ENCODE assay signal across 9 mouse cellular contexts in genomic region chr17:36892362-36892761, GRCm38 (mm10). TPM values are rescaled to one million over a fixed set of nuclear protein-coding genes. Genes with fewer than 3 reads are reported as not detected.
DNase-seq lines count a peak whose midpoint lies in the region; ATAC-seq and TF ChIP-seq lines count a peak whose summit lies in the region.
"Had no signal": no experiment of that assay in that cellular context is flagged by ENCODE, and none has a peak within 500 bp of the region (broad histone marks: within the 10 kb centered on the region; RNA-seq: fewer than 3 reads in every experiment).

No protein-coding gene starts in this region.

- no peak overlapping the region for H3K4me3 ChIP-seq in lung, adult 2 months (replicated peaks; ENCODE audit: extremely low read depth, low read depth, low read length)
- H3K4me3 ChIP-seq in intestine, embryonic 15.5 days (replicated peaks) = no peak overlapping the region
- H3K4me3 ChIP-seq: myocyte had no signal

- peak; percentile 44 for TF ChIP-seq CTCF in lung, adult 2 months (IDR thresholded peaks at IDR 0.05; ENCODE audit: insufficient read depth, low read length)

- H3K36me3 ChIP-seq in intestine, embryonic 15.5 days = no peaks in the 10 kb centered on the region

- TF ChIP-seq POLR2A in lung, adult 2 months (IDR thresholded peaks at IDR 0.05; ENCODE audit: borderline replicate concordance, extremely low read depth, low read depth, low read length) = no peak

- H3K4me1 ChIP-seq in lung, adult 2 months (ENCODE audit: control insufficient read depth, insufficient read depth, low read length) = no peaks in the 10 kb centered on the region
- no peaks in the 10 kb centered on the region for H3K4me1 ChIP-seq in intestine, embryonic 15.5 days (replicated peaks)

- no peak overlapping the region for H3K4me2 ChIP-seq in intestine, embryonic 15.5 days (replicated peaks)

- H3K27ac ChIP-seq in intestine, embryonic 15.5 days = no peak overlapping the region

- no peak overlapping the region for H3K9ac ChIP-seq in intestine, embryonic 15.5 days

- DNase-seq in layer of hippocampus, adult 11-12 months (ENCODE audit: low spot score) = peak; percentile 31
- DNase-seq in layer of hippocampus, adult 9-11 months = no peak
- peak; percentile 32 for DNase-seq in Muller cell, postnatal 12 days (ENCODE audit: inconsistent ontology term)
- peak; percentile 15 to 59 for DNase-seq in cerebellum, postnatal 25 days
- peak; percentile 65 for DNase-seq in induced T-regulatory cell, adult 2 months (ENCODE audit: low read depth)
- DNase-seq in lung, adult 2 months = peak; percentile 31
- DNase-seq in retina, embryonic 14.5 days (ENCODE audit: low spot score) = peak; percentile 65

- ATAC-seq in intestine, embryonic 15.5 days = no peak

- 6% methylated on average over 2 of the region's 2 CpGs for WGBS in lung, adult 2 months
- WGBS in intestine, embryonic 15.5 days = 16% methylated on average over 2 of the region's 2 CpGs

- H3K27me3 ChIP-seq in intestine, embryonic 15.5 days (replicated peaks) = no peaks in the 10 kb centered on the region

- no peaks in the 10 kb centered on the region for H3K9me3 ChIP-seq in intestine, embryonic 15.5 days

RNA-seq across cellular contexts. Expression of gene Trim40, which starts 2.4 kb away (rescaled TPM):
- 0.17 TPM in 2 replicates for polyA plus RNA-seq in lung, adult 2 months (2012; rRNA removed)
- polyA plus RNA-seq in intestine, embryonic 15.5 days (2015; fragmentation: Nextera tagmentation; extraction: Ambion mirVana) = 0.78 and 1.2 TPM in 2 replicates
- polyA plus RNA-seq: myocyte had no signal

RNA-seq across cellular contexts. Expression of gene Trim31, which starts 5.6 kb away (rescaled TPM):
- polyA plus RNA-seq in lung, adult 2 months (2012; rRNA removed) = 0.10 TPM in 1 of 2 replicates, not detected in the other
- polyA plus RNA-seq in intestine, embryonic 15.5 days (2015; fragmentation: Nextera tagmentation; extraction: Ambion mirVana) = 43.1 and 47.6 TPM in 2 replicates
- polyA plus RNA-seq: myocyte had no signal

RNA-seq across cellular contexts. Expression of gene Trim10, which starts 23.0 kb away (rescaled TPM):
- polyA plus RNA-seq in lung, adult 2 months (2012; rRNA removed) = 0.07 and 0.25 TPM in 2 replicates
- polyA plus RNA-seq in intestine, embryonic 15.5 days (2015; fragmentation: Nextera tagmentation; extraction: Ambion mirVana) = 4.8 and 5.2 TPM in 2 replicates
- polyA plus RNA-seq: myocyte had no signal

RNA-seq across cellular contexts. Expression of gene Trim15, which starts 25.4 kb away (rescaled TPM):
- 0.14 and 0.30 TPM in 2 replicates for polyA plus RNA-seq in lung, adult 2 months (2012; rRNA removed)
- polyA plus RNA-seq in intestine, embryonic 15.5 days (2015; fragmentation: Nextera tagmentation; extraction: Ambion mirVana) = 4.6 and 6.1 TPM in 2 replicates
- polyA plus RNA-seq: myocyte had no signal

RNA-seq across cellular contexts. Expression of gene Rnf39, which starts 50.4 kb away (rescaled TPM):
- polyA plus RNA-seq in lung, adult 2 months (2012; rRNA removed) = 34.4 and 42.1 TPM in 2 replicates
- 1.7 and 1.8 TPM in 2 replicates for polyA plus RNA-seq in intestine, embryonic 15.5 days (2015; fragmentation: Nextera tagmentation; extraction: Ambion mirVana)

Comparison
In these comparisons a context has a peak if more than half of its experiments do, and no peak if none do; other contexts are left out.
1. RNA of gene Trim31, which starts 5.6 kb away (polyA plus RNA-seq): 43.1 to 47.6 TPM in intestine, embryonic 15.5 days; 0.10 TPM in lung, adult 2 months; every median in the first group is over 10 times any median in the second.